Mouse (Mus musculus): Measurements from ENCODE around the gene Tmem43.

Gene Tmem43

DNA sequence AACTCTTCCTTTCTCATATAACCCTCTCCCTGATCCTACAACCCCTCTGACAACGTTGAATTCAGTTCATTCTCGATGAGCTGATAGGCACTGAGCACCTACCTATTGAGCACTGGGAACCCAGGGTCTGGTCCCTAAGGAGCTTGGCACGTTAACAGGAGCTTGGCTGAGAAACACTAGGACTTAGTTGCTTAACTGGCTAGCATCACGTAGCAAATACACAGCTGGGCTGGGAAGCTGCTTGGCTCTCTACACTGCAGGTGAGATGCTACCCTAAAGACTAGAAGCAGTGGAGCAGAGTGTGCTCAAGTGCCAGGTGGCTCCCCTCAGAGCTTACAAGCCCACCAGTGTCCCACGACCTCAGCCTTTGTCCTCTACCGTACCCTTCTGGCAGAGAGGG lies 59.2 kb downstream of the Tmem43 start:
- intact Hi-C loops (cut with DNase I), result no loop called here

DNA sequence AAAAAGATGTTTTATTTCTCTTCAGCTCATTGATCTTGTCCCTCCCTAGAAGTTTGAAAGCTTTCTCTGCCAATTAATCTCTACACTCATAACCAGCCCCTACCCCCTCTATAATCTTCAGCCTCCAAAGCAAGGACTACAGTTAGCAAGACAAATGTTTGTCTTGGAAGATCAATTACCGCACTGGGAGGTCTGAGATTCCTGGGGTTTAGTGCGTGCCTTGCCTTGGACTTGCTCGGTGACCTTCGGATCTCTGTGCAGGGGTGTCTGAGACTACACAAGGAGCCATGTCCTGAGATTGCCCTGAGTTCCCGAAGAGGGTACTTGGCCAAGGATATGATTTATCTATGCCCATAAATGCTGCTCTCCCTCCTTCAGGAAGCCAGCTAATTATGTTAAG lies 59.9 kb downstream of the Tmem43 start:
- intact Hi-C loops (cut with DNase I), result no loop called here

GRCm38 (mm10) chr6:91533771-91534170 lies 60.3 kb downstream of the Tmem43 start:
- intact Hi-C loops (cut with DNase I), result no loop called here

GRCm38 (mm10) chr6:91534268-91534667 lies 60.8 kb downstream of the Tmem43 start:
- intact Hi-C loops (cut with DNase I), result no loop called here

DNA sequence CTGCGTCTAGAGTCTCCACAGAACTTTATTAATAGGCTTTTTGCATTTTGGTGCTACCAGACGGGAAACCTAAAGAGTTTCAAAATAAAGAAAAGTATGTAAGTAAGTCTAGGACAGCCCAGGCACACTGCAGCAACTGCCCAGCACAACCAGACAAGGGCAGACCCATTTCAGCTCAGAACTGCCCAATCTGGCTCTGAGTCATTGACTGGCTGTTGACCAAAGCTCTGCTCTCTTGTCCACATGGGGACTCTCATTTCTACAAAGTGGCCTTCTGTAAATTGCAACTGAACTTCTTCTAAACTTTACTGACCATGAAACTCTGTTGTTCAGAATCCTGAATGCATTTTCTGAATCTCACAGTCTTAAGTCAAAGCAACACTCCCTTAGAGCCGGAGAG lies 61.7 kb downstream of the Tmem43 start:
- intact Hi-C loops (cut with DNase I), result no loop called here

DNA sequence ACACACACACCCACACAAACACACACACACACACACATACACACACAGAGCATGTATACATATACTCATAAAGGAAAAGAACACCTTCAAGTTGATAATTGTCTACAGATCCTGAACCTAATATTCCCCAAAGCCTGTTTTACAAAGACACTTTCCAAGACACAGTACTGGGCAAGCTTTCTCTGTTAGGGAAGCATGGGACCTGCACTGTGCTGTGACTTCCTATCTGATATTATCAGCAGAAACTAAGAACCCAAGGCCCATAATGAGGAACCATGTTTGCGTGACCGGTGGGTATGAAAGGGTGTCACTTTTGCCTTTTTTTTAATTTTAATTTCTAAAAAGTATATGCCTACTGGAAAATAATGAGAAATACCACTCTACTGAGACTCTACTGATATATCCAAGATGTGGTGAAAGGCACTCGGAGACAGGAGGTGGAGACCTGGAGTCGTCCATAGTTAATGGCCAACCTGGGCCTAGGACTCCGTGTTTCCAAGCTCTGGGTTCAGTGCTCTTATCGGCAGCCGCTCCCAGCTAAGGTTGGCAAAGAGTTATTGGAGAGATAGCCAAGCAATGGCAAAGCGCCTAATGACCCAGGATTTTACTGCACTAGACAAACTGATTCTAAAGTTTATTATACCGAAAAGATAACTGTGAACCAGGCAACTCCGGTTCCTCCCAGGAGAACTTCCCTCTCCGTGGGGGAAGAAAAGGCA lies 62.7 kb downstream of the Tmem43 start:
- intact Hi-C loops (cut with DNase I), result no loop called here

Measured in adrenal gland (tissue).